Mouse (Mus musculus): ENCODE data around the gene Trdn. TPM values are rescaled to one million over a fixed set of nuclear protein-coding genes. Genes with fewer than 3 reads are reported as not detected.

The Trdn gene
- polyA plus RNA-seq, 1 experiment from 2014 or later = not detected

- ATAC-seq (ENCODE audit: insufficient number of reproducible peaks, insufficient read depth, low FRiP score, low read depth) = no peak
- H3K27ac ChIP-seq (ENCODE audit: low read length) = no peak overlapping the region
- 62% methylated on average over 1 of the region's 1 CpGs for WGBS
- no peak overlapping the region for H3K4me3 ChIP-seq (ENCODE audit: low read depth, low read length)
- H3K4me2 ChIP-seq (replicated peaks; ENCODE audit: low read depth, low read length) = no peak overlapping the region
- no peaks in the 10 kb centered on the region for H3K27me3 ChIP-seq (ENCODE audit: control insufficient read depth, insufficient read depth, low read length)
- H3K9me3 ChIP-seq (ENCODE audit: control insufficient read depth, low read depth, low read length) = no peaks in the 10 kb centered on the region
- no peaks in the 10 kb centered on the region for H3K4me1 ChIP-seq (ENCODE audit: control insufficient read depth, insufficient read depth, low read length)
- no peak overlapping the region for H3K9ac ChIP-seq (replicated peaks; ENCODE audit: low read depth, low read length)
- no peaks in the 10 kb centered on the region for H3K36me3 ChIP-seq (ENCODE audit: control insufficient read depth, insufficient read depth, low read length)
These were observed 12.0 kb downstream of the Trdn start for GRCm38 (mm10) chr10:33092400-33092799.

GRCm38 (mm10) chr10:33107942-33108341 is 27.6 kb downstream of the Trdn start:
- Histone ChIP-seq H3K27ac (ENCODE audit: low read length) (no peak overlapping the region), H3K4me2 (replicated peaks; ENCODE audit: low read depth, low read length) (no peak overlapping the region), H3K4me3 (ENCODE audit: low read depth, low read length) (no peak overlapping the region), H3K36me3 (ENCODE audit: control insufficient read depth, insufficient read depth, low read length) (no peaks in the 10 kb centered on the region), H3K9me3 (ENCODE audit: control insufficient read depth, low read depth, low read length) (no peaks in the 10 kb centered on the region), H3K4me1 (ENCODE audit: control insufficient read depth, insufficient read depth, low read length) (no peaks in the 10 kb centered on the region), H3K27me3 (ENCODE audit: control insufficient read depth, insufficient read depth, low read length) (no peaks in the 10 kb centered on the region), H3K9ac (replicated peaks; ENCODE audit: low read depth, low read length) (no peak overlapping the region)
- no peak for ATAC-seq (ENCODE audit: insufficient number of reproducible peaks, insufficient read depth, low FRiP score, low read depth)

GRCm38 (mm10) chr10:33123028-33123427 is 42.7 kb downstream of the Trdn start:
- Histone ChIP-seq H3K27me3 (ENCODE audit: control insufficient read depth, insufficient read depth, low read length) (no peaks in the 10 kb centered on the region), H3K4me1 (ENCODE audit: control insufficient read depth, insufficient read depth, low read length) (no peaks in the 10 kb centered on the region), H3K4me3 (ENCODE audit: low read depth, low read length) (no peak overlapping the region), H3K9me3 (ENCODE audit: control insufficient read depth, low read depth, low read length) (no peaks in the 10 kb centered on the region), H3K4me2 (replicated peaks; ENCODE audit: low read depth, low read length) (no peak overlapping the region), H3K9ac (replicated peaks; ENCODE audit: low read depth, low read length) (no peak overlapping the region), H3K36me3 (ENCODE audit: control insufficient read depth, insufficient read depth, low read length) (no peaks in the 10 kb centered on the region), H3K27ac (ENCODE audit: low read length) (no peak overlapping the region)
- ATAC-seq (ENCODE audit: insufficient number of reproducible peaks, insufficient read depth, low FRiP score, low read depth) = no peak

GRCm38 (mm10) chr10:33144911-33145310 is 64.6 kb downstream of the Trdn start:
- Histone ChIP-seq H3K9ac (replicated peaks; ENCODE audit: low read depth, low read length) (no peak overlapping the region), H3K27me3 (ENCODE audit: control insufficient read depth, insufficient read depth, low read length) (no peaks in the 10 kb centered on the region), H3K4me1 (ENCODE audit: control insufficient read depth, insufficient read depth, low read length) (no peaks in the 10 kb centered on the region), H3K4me2 (replicated peaks; ENCODE audit: low read depth, low read length) (no peak overlapping the region), H3K27ac (ENCODE audit: low read length) (no peak overlapping the region), H3K4me3 (ENCODE audit: low read depth, low read length) (no peak overlapping the region), H3K9me3 (ENCODE audit: control insufficient read depth, low read depth, low read length) (no peaks in the 10 kb centered on the region), H3K36me3 (ENCODE audit: control insufficient read depth, insufficient read depth, low read length) (no peaks in the 10 kb centered on the region)
- ATAC-seq (ENCODE audit: insufficient number of reproducible peaks, insufficient read depth, low FRiP score, low read depth) = no peak
- WGBS = 54% methylated on average over 1 of the region's 1 CpGs

- WGBS = 58% methylated on average over 2 of the region's 2 CpGs
- Histone ChIP-seq H3K9me3 (ENCODE audit: control insufficient read depth, low read depth, low read length) (no peaks in the 10 kb centered on the region), H3K27me3 (ENCODE audit: control insufficient read depth, insufficient read depth, low read length) (no peaks in the 10 kb centered on the region), H3K4me3 (ENCODE audit: low read depth, low read length) (no peak overlapping the region), H3K9ac (replicated peaks; ENCODE audit: low read depth, low read length) (no peak overlapping the region), H3K4me1 (ENCODE audit: control insufficient read depth, insufficient read depth, low read length) (no peaks in the 10 kb centered on the region), H3K4me2 (replicated peaks; ENCODE audit: low read depth, low read length) (no peak overlapping the region), H3K27ac (ENCODE audit: low read length) (no peak overlapping the region), H3K36me3 (ENCODE audit: control insufficient read depth, insufficient read depth, low read length) (no peaks in the 10 kb centered on the region)
- no peak for ATAC-seq (ENCODE audit: insufficient number of reproducible peaks, insufficient read depth, low FRiP score, low read depth)
These were observed 99.6 kb downstream of the Trdn start for GRCm38 (mm10) chr10:33179731-33180631.

GRCm38 (mm10) chr10:33189031-33189430 is 108.7 kb downstream of the Trdn start:
- ATAC-seq (ENCODE audit: insufficient number of reproducible peaks, insufficient read depth, low FRiP score, low read depth) = no peak
- H3K4me2 ChIP-seq (replicated peaks; ENCODE audit: low read depth, low read length) = no peak overlapping the region
- WGBS = 90% methylated on average over 1 of the region's 1 CpGs

GRCm38 (mm10) chr10:33195919-33196318 is 115.6 kb downstream of the Trdn start:
- H3K4me1 ChIP-seq (ENCODE audit: control insufficient read depth, insufficient read depth, low read length) = no peaks in the 10 kb centered on the region
- H3K9ac ChIP-seq (replicated peaks; ENCODE audit: low read depth, low read length) = no peak overlapping the region
- no peaks in the 10 kb centered on the region for H3K36me3 ChIP-seq (ENCODE audit: control insufficient read depth, insufficient read depth, low read length)
- no peak overlapping the region for H3K4me3 ChIP-seq (ENCODE audit: low read depth, low read length)
- no peak for ATAC-seq (ENCODE audit: insufficient number of reproducible peaks, insufficient read depth, low FRiP score, low read depth)
- no peaks in the 10 kb centered on the region for H3K9me3 ChIP-seq (ENCODE audit: control insufficient read depth, low read depth, low read length)
- no peaks in the 10 kb centered on the region for H3K27me3 ChIP-seq (ENCODE audit: control insufficient read depth, insufficient read depth, low read length)
- WGBS = 11% methylated on average over 1 of the region's 1 CpGs
- no peak overlapping the region for H3K4me2 ChIP-seq (replicated peaks; ENCODE audit: low read depth, low read length)
- H3K27ac ChIP-seq (ENCODE audit: low read length) = no peak overlapping the region

More at GRCm38 (mm10) chr10:33189031-33189430, 108.7 kb downstream of the Trdn start:
- H3K27me3 ChIP-seq (ENCODE audit: control insufficient read depth, insufficient read depth, low read length) = no peaks in the 10 kb centered on the region
- H3K4me1 ChIP-seq (ENCODE audit: control insufficient read depth, insufficient read depth, low read length) = no peaks in the 10 kb centered on the region
- no peak overlapping the region for H3K4me3 ChIP-seq (ENCODE audit: low read depth, low read length)
- H3K36me3 ChIP-seq (ENCODE audit: control insufficient read depth, insufficient read depth, low read length) = no peaks in the 10 kb centered on the region
- no peaks in the 10 kb centered on the region for H3K9me3 ChIP-seq (ENCODE audit: control insufficient read depth, low read depth, low read length)
- H3K27ac ChIP-seq (ENCODE audit: low read length) = no peak overlapping the region
- no peak overlapping the region for H3K9ac ChIP-seq (replicated peaks; ENCODE audit: low read depth, low read length)

GRCm38 (mm10) chr10:33198257-33198656 is 117.9 kb downstream of the Trdn start:
- no peaks in the 10 kb centered on the region for H3K4me1 ChIP-seq (ENCODE audit: control insufficient read depth, insufficient read depth, low read length)
- H3K9ac ChIP-seq (replicated peaks; ENCODE audit: low read depth, low read length) = no peak overlapping the region
- H3K27me3 ChIP-seq (ENCODE audit: control insufficient read depth, insufficient read depth, low read length) = no peaks in the 10 kb centered on the region
- H3K9me3 ChIP-seq (ENCODE audit: control insufficient read depth, low read depth, low read length) = no peaks in the 10 kb centered on the region
- WGBS = 60% methylated on average over 1 of the region's 1 CpGs
- H3K4me3 ChIP-seq (ENCODE audit: low read depth, low read length) = no peak overlapping the region
- no peak for ATAC-seq (ENCODE audit: insufficient number of reproducible peaks, insufficient read depth, low FRiP score, low read depth)
- no peak overlapping the region for H3K4me2 ChIP-seq (replicated peaks; ENCODE audit: low read depth, low read length)
- H3K27ac ChIP-seq (ENCODE audit: low read length) = no peak overlapping the region
- no peaks in the 10 kb centered on the region for H3K36me3 ChIP-seq (ENCODE audit: control insufficient read depth, insufficient read depth, low read length)

- H3K4me3 ChIP-seq (ENCODE audit: low read depth, low read length) = no peak overlapping the region
- no peaks in the 10 kb centered on the region for H3K27me3 ChIP-seq (ENCODE audit: control insufficient read depth, insufficient read depth, low read length)
- no peak for ATAC-seq (ENCODE audit: insufficient number of reproducible peaks, insufficient read depth, low FRiP score, low read depth)
- no peaks in the 10 kb centered on the region for H3K36me3 ChIP-seq (ENCODE audit: control insufficient read depth, insufficient read depth, low read length)
- H3K4me1 ChIP-seq (ENCODE audit: control insufficient read depth, insufficient read depth, low read length) = no peaks in the 10 kb centered on the region
- 78% methylated on average over 1 of the region's 1 CpGs for WGBS
- no peak overlapping the region for H3K27ac ChIP-seq (ENCODE audit: low read length)
- H3K4me2 ChIP-seq (replicated peaks; ENCODE audit: low read depth, low read length) = no peak overlapping the region
- H3K9me3 ChIP-seq (ENCODE audit: control insufficient read depth, low read depth, low read length) = no peaks in the 10 kb centered on the region
- H3K9ac ChIP-seq (replicated peaks; ENCODE audit: low read depth, low read length) = no peak overlapping the region
These were observed 130.1 kb downstream of the Trdn start for GRCm38 (mm10) chr10:33210411-33210810.
